Mouse (Mus musculus): ENCODE data around the gene Ankrd44.

- TF ChIP-seq POLR2A (IDR thresholded peaks at IDR 0.05; ENCODE audit: low read depth, low read length) (no peak), CTCF (IDR thresholded peaks at IDR 0.05; ENCODE audit: extremely low read depth, insufficient read length, insufficient replicate concordance, low read depth, low read length) (no peak)
Measured at GRCm38 (mm10) chr1:54954856-54955255, 28.7 kb upstream of the Ankrd44 start.

Measured in small intestine, adult 2 months (tissue).